Mouse (Mus musculus): ENCODE results near the gene Kcnk16.

Kcnk16 gene

GRCm38 (mm10) chr14:20233016-20233980, 35.7 kb downstream of the Kcnk16 start:
- in situ Hi-C loops (cut with MboI; ENCODE audit: low sequenced_read_pairs), result no loop called here

GRCm38 (mm10) chr14:20230063-20230491, 38.9 kb downstream of the Kcnk16 start:
- in situ Hi-C loops (cut with MboI; ENCODE audit: low sequenced_read_pairs), result no loop called here

GRCm38 (mm10) chr14:20229437-20229836, 39.6 kb downstream of the Kcnk16 start:
- in situ Hi-C loops (cut with MboI; ENCODE audit: low sequenced_read_pairs), result no loop called here

- in situ Hi-C loops (cut with MboI; ENCODE audit: low sequenced_read_pairs), result no loop called here
These were observed 40.7 kb downstream of the Kcnk16 start for GRCm38 (mm10) chr14:20228336-20228735.

- in situ Hi-C loops (cut with MboI; ENCODE audit: low sequenced_read_pairs), result no loop called here
These were observed 42.0 kb downstream of the Kcnk16 start for GRCm38 (mm10) chr14:20226982-20227381.

GRCm38 (mm10) chr14:20226488-20226887, 42.5 kb downstream of the Kcnk16 start:
- in situ Hi-C loops (cut with MboI; ENCODE audit: low sequenced_read_pairs), result no loop called here

- in situ Hi-C loops (cut with MboI; ENCODE audit: low sequenced_read_pairs), result no loop called here
These were observed 43.5 kb downstream of the Kcnk16 start for GRCm38 (mm10) chr14:20225525-20225924.

GRCm38 (mm10) chr14:20224576-20225218, 44.3 kb downstream of the Kcnk16 start:
- in situ Hi-C loops (cut with MboI; ENCODE audit: low sequenced_read_pairs), result no loop called here

GRCm38 (mm10) chr14:20224163-20224562, 44.8 kb downstream of the Kcnk16 start:
- in situ Hi-C loops (cut with MboI; ENCODE audit: low sequenced_read_pairs), result no loop called here

GRCm38 (mm10) chr14:20223253-20223652, 45.7 kb downstream of the Kcnk16 start:
- in situ Hi-C loops (cut with MboI; ENCODE audit: low sequenced_read_pairs), result no loop called here

GRCm38 (mm10) chr14:20221083-20221482, 47.9 kb downstream of the Kcnk16 start:
- in situ Hi-C loops (cut with MboI; ENCODE audit: low sequenced_read_pairs), result no loop called here

GRCm38 (mm10) chr14:20219849-20220248, 49.1 kb downstream of the Kcnk16 start:
- in situ Hi-C loops (cut with MboI; ENCODE audit: low sequenced_read_pairs), result no loop called here

- in situ Hi-C loops (cut with MboI; ENCODE audit: low sequenced_read_pairs), result no loop called here
These were observed 51.6 kb downstream of the Kcnk16 start for GRCm38 (mm10) chr14:20217299-20217864.

GRCm38 (mm10) chr14:20216561-20217298, 52.3 kb downstream of the Kcnk16 start:
- in situ Hi-C loops (cut with MboI; ENCODE audit: low sequenced_read_pairs), result no loop called here

GRCm38 (mm10) chr14:20215826-20216225, 53.2 kb downstream of the Kcnk16 start:
- in situ Hi-C loops (cut with MboI; ENCODE audit: low sequenced_read_pairs), result no loop called here

- in situ Hi-C loops (cut with MboI; ENCODE audit: low sequenced_read_pairs), result no loop called here
These were observed 54.9 kb downstream of the Kcnk16 start for GRCm38 (mm10) chr14:20214125-20214524.

GRCm38 (mm10) chr14:20211754-20212601, 57.0 kb downstream of the Kcnk16 start:
- in situ Hi-C loops (cut with MboI; ENCODE audit: low sequenced_read_pairs), result no loop called here

Data from CH12F3 (cell line).